Mouse (Mus musculus): ENCODE measurements around the gene Oser1. TPM values are rescaled to one million over a fixed set of nuclear protein-coding genes. Genes with fewer than 3 reads are reported as not detected.
"Not testable (repeated sequence)": the region's sequence is repeated elsewhere in the genome, so short reads cannot be mapped to it uniquely, and the experiment has no call there.

The Oser1 gene
- polyA plus RNA-seq, 1 experiment from 2014 or later, result 77.3 TPM

DNA sequence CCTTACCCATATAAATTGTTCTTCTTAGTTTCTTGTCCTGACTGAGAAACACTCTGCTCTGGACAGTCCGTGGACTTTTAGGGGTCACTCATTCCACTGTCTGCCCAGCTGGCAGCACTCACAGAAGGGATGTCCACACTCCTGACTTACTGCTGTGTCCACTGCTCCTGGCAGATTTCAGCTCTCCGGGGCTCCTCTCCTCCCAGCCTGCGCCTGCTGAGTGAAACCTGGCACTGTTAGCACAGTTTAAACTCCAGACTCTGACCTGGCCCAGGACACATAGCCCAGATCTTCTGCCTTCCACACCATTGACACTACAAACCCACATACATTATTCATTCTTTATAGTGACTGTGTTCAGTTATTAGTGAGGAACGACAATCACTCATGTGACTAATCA lies 39.5 kb upstream of the Oser1 start:
- Histone ChIP-seq H3K4me2 (ENCODE audit: low read length) (no peak overlapping the region), H3K27ac (ENCODE audit: low read length) (no peak overlapping the region), H3K27me3 (replicated peaks; ENCODE audit: control insufficient read depth, insufficient read depth, low read length) (no peaks in the 10 kb centered on the region), H3K9ac (replicated peaks; ENCODE audit: low read depth, low read length) (no peak overlapping the region), H3K36me3 (ENCODE audit: control insufficient read depth, insufficient read depth) (peaks cover 8% of the 10 kb centered on the region), H3K9me3 (ENCODE audit: control insufficient read depth, low read length) (no peaks in the 10 kb centered on the region), H3K4me3 (replicated peaks; ENCODE audit: low read length) (no peak overlapping the region), H3K4me1 (replicated peaks; ENCODE audit: control insufficient read depth, insufficient read depth, low read length) (peaks cover 5% of the 10 kb centered on the region)
- ATAC-seq, result no peak
- WGBS, result 77% methylated on average over 4 of the region's 4 CpGs

GRCm38 (mm10) chr2:163463251-163463769 lies 38.8 kb upstream of the Oser1 start:
- ATAC-seq, result no peak
- no peaks in the 10 kb centered on the region for H3K9me3 ChIP-seq (ENCODE audit: control insufficient read depth, low read length)
- peaks cover 4% of the 10 kb centered on the region; the same call in 1 of the 2 replicates for H3K36me3 ChIP-seq (ENCODE audit: control insufficient read depth, insufficient read depth)
- H3K27ac ChIP-seq (ENCODE audit: low read length), result no peak overlapping the region
- H3K4me1 ChIP-seq (replicated peaks; ENCODE audit: control insufficient read depth, insufficient read depth, low read length), result peaks cover 7% of the 10 kb centered on the region
- H3K4me2 ChIP-seq (ENCODE audit: low read length), result no peak overlapping the region
- no peak overlapping the region for H3K4me3 ChIP-seq (replicated peaks; ENCODE audit: low read length)
- H3K9ac ChIP-seq (replicated peaks; ENCODE audit: low read depth, low read length), result no peak overlapping the region
- 73% methylated on average over 10 of the region's 10 CpGs for WGBS
- no peaks in the 10 kb centered on the region for H3K27me3 ChIP-seq (replicated peaks; ENCODE audit: control insufficient read depth, insufficient read depth, low read length)

- H3K9me3 ChIP-seq (ENCODE audit: control insufficient read depth, low read length), result no peaks in the 10 kb centered on the region
- no peaks in the 10 kb centered on the region for H3K27me3 ChIP-seq (replicated peaks; ENCODE audit: control insufficient read depth, insufficient read depth, low read length)
- H3K4me1 ChIP-seq (replicated peaks; ENCODE audit: control insufficient read depth, insufficient read depth, low read length), result peaks cover 7% of the 10 kb centered on the region
- ATAC-seq, result no peak
- WGBS, result 85% methylated on average over 11 of the region's 11 CpGs
- H3K4me2 ChIP-seq (ENCODE audit: low read length), result no peak overlapping the region
- no peak overlapping the region for H3K27ac ChIP-seq (ENCODE audit: low read length)
- H3K36me3 ChIP-seq (ENCODE audit: control insufficient read depth, insufficient read depth), result peaks cover 4% of the 10 kb centered on the region; the same call in 1 of the 2 replicates
- H3K9ac ChIP-seq (replicated peaks; ENCODE audit: low read depth, low read length), result no peak overlapping the region
- H3K4me3 ChIP-seq (replicated peaks; ENCODE audit: low read length), result no peak overlapping the region
Measured at GRCm38 (mm10) chr2:163462801-163463200, 38.3 kb upstream of the Oser1 start.

- H3K4me2 ChIP-seq (ENCODE audit: low read length), result no peak overlapping the region
- H3K9me3 ChIP-seq (ENCODE audit: control insufficient read depth, low read length), result no peaks in the 10 kb centered on the region
- no peak overlapping the region for H3K9ac ChIP-seq (replicated peaks; ENCODE audit: low read depth, low read length)
- peaks cover 4% of the 10 kb centered on the region; the same call in 1 of the 2 replicates for H3K36me3 ChIP-seq (ENCODE audit: control insufficient read depth, insufficient read depth)
- no peak for ATAC-seq
- 84% methylated on average over 5 of the region's 5 CpGs for WGBS
- H3K4me3 ChIP-seq (replicated peaks; ENCODE audit: low read length), result no peak overlapping the region
- H3K4me1 ChIP-seq (replicated peaks; ENCODE audit: control insufficient read depth, insufficient read depth, low read length), result peaks cover 7% of the 10 kb centered on the region
- no peaks in the 10 kb centered on the region for H3K27me3 ChIP-seq (replicated peaks; ENCODE audit: control insufficient read depth, insufficient read depth, low read length)
- no peak overlapping the region for H3K27ac ChIP-seq (ENCODE audit: low read length)
Measured at GRCm38 (mm10) chr2:163462386-163462785, 37.9 kb upstream of the Oser1 start.

DNA sequence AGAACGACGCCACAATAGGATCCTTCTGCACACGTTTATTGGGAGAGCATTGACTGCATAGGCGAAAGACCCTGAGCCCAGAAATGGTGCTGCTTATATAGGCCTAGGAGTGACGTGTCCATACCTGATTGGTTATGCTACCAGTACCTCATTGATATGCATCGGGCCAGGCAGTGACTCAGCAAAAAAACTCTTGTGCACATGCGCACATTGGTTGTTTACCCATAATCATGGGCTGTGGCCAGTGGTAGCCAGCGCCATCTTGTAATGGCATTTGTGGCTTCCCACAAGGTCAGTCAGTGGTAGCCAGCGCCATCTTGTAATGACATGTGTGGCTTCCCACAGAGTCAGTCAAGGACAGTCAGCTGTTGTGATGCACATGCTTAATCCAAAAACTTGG lies 36.8 kb upstream of the Oser1 start:
- ATAC-seq; H3K9ac ChIP-seq (replicated peaks; ENCODE audit: low read depth, low read length); H3K4me2 ChIP-seq (ENCODE audit: low read length); H3K27me3 ChIP-seq (replicated peaks; ENCODE audit: control insufficient read depth, insufficient read depth, low read length); H3K4me3 ChIP-seq (replicated peaks; ENCODE audit: low read length); H3K4me1 ChIP-seq (replicated peaks; ENCODE audit: control insufficient read depth, insufficient read depth, low read length); H3K9me3 ChIP-seq (ENCODE audit: control insufficient read depth, low read length); H3K36me3 ChIP-seq (ENCODE audit: control insufficient read depth, insufficient read depth); H3K27ac ChIP-seq (ENCODE audit: low read length): not testable (repeated sequence)
- 89% methylated on average over 8 of the region's 9 CpGs for WGBS

GRCm38 (mm10) chr2:163460622-163461021 lies 36.1 kb upstream of the Oser1 start:
- Histone ChIP-seq H3K9me3 (ENCODE audit: control insufficient read depth, low read length) (no peaks in the 10 kb centered on the region), H3K36me3 (ENCODE audit: control insufficient read depth, insufficient read depth) (no peaks in the 10 kb centered on the region), H3K27ac (ENCODE audit: low read length) (no peak overlapping the region), H3K4me2 (ENCODE audit: low read length) (no peak overlapping the region), H3K4me3 (replicated peaks; ENCODE audit: low read length) (no peak overlapping the region), H3K9ac (replicated peaks; ENCODE audit: low read depth, low read length) (no peak overlapping the region), H3K4me1 (replicated peaks; ENCODE audit: control insufficient read depth, insufficient read depth, low read length) (peaks cover 7% of the 10 kb centered on the region), H3K27me3 (replicated peaks; ENCODE audit: control insufficient read depth, insufficient read depth, low read length) (no peaks in the 10 kb centered on the region)
- WGBS, result 87% methylated on average over 8 of the region's 8 CpGs
- no peak for ATAC-seq

GRCm38 (mm10) chr2:163459380-163459779 lies 34.9 kb upstream of the Oser1 start:
- Histone ChIP-seq H3K27me3 (replicated peaks; ENCODE audit: control insufficient read depth, insufficient read depth, low read length) (no peaks in the 10 kb centered on the region), H3K27ac (ENCODE audit: low read length) (no peak overlapping the region), H3K9ac (replicated peaks; ENCODE audit: low read depth, low read length) (peak overlapping the region; percentile 35; the same call in 1 of the 2 replicates), H3K9me3 (ENCODE audit: control insufficient read depth, low read length) (no peaks in the 10 kb centered on the region), H3K4me1 (replicated peaks; ENCODE audit: control insufficient read depth, insufficient read depth, low read length) (peaks cover 7% of the 10 kb centered on the region), H3K4me2 (ENCODE audit: low read length) (peak overlapping the region; percentile 29), H3K4me3 (replicated peaks; ENCODE audit: low read length) (peak overlapping the region; percentile 12; the same call in 1 of the 2 replicates), H3K36me3 (ENCODE audit: control insufficient read depth, insufficient read depth) (peaks cover 6% of the 10 kb centered on the region)
- ATAC-seq, result peak; percentile 69
- WGBS, result 48% methylated on average over 10 of the region's 10 CpGs

GRCm38 (mm10) chr2:163458539-163459265 lies 34.2 kb upstream of the Oser1 start:
- Histone ChIP-seq H3K9ac (replicated peaks; ENCODE audit: low read depth, low read length) (peak overlapping the region; percentile 35; the same call in 1 of the 2 replicates), H3K27ac (ENCODE audit: low read length) (no peak overlapping the region), H3K4me1 (replicated peaks; ENCODE audit: control insufficient read depth, insufficient read depth, low read length) (peaks cover 7% of the 10 kb centered on the region), H3K4me2 (ENCODE audit: low read length) (peak overlapping the region; percentile 29), H3K9me3 (ENCODE audit: control insufficient read depth, low read length) (no peaks in the 10 kb centered on the region), H3K4me3 (replicated peaks; ENCODE audit: low read length) (peak overlapping the region; percentile 12; the same call in 1 of the 2 replicates), H3K27me3 (replicated peaks; ENCODE audit: control insufficient read depth, insufficient read depth, low read length) (no peaks in the 10 kb centered on the region), H3K36me3 (ENCODE audit: control insufficient read depth, insufficient read depth) (peaks cover 13% of the 10 kb centered on the region)
- ATAC-seq, result 0 out of 2 replicates have a peak, but pooled peaks have one; percentile 31
- WGBS, result 51% methylated on average over 27 of the region's 27 CpGs

DNA sequence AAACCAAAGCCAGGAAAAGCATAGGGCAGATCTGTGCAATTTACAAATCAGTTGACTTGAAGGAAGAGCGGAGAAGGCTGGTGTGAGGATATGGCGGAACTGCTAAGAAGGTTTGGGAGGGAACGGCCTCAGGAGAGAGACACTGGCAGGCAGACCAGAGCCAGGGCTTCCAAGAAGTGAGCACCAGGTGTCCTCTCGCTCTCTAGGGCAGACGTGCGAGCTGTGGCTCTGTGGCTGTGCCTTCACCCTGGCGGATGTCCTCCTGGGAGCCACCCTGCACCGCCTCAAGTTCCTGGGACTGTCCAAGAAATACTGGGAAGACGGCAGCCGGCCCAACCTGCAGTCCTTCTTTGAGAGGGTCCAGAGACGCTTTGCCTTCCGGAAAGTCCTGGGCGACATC lies 28.9 kb upstream of the Oser1 start:
- Histone ChIP-seq H3K9ac (replicated peaks; ENCODE audit: low read depth, low read length) (no peak overlapping the region), H3K36me3 (ENCODE audit: control insufficient read depth, insufficient read depth) (peaks cover 18% of the 10 kb centered on the region), H3K4me3 (replicated peaks; ENCODE audit: low read length) (no peak overlapping the region), H3K4me2 (ENCODE audit: low read length) (no peak overlapping the region), H3K9me3 (ENCODE audit: control insufficient read depth, low read length) (no peaks in the 10 kb centered on the region), H3K27ac (ENCODE audit: low read length) (no peak overlapping the region), H3K27me3 (replicated peaks; ENCODE audit: control insufficient read depth, insufficient read depth, low read length) (no peaks in the 10 kb centered on the region), H3K4me1 (replicated peaks; ENCODE audit: control insufficient read depth, insufficient read depth, low read length) (peaks cover 6% of the 10 kb centered on the region)
- ATAC-seq, result no peak
- WGBS, result 94% methylated on average over 13 of the region's 13 CpGs
